Mouse (Mus musculus): ENCODE measurements around the gene Gm31571. TPM values are rescaled to one million over a fixed set of nuclear protein-coding genes. Genes with fewer than 3 reads are reported as not detected.
"Not testable (repeated sequence)": the region's sequence is repeated elsewhere in the genome, so short reads cannot be mapped to it uniquely, and the experiment has no call there.

Gm31571 gene
- not detected in 2 replicates for polyA plus RNA-seq (2015; fragmentation: Nextera tagmentation; extraction: Ambion mirVana)

GRCm38 (mm10) chrY:22051253-22051652, at the start of gene Gm31571:
Gene Gm31571 (minus strand): TSS chrY:22051353.
- H3K4me2 ChIP-seq (ENCODE audit: low read depth, low read length); H3K9ac ChIP-seq (ENCODE audit: low read depth, low read length); H3K27me3 ChIP-seq (replicated peaks; ENCODE audit: control insufficient read depth, insufficient read depth, low read length); H3K27ac ChIP-seq (ENCODE audit: low read length); H3K9me3 ChIP-seq (ENCODE audit: control insufficient read depth, low read length); ATAC-seq; H3K36me3 ChIP-seq (ENCODE audit: control insufficient read depth, insufficient read depth, low read length); H3K4me3 ChIP-seq (ENCODE audit: low read length); H3K4me1 ChIP-seq (ENCODE audit: control insufficient read depth, insufficient read depth, low read length): not testable (repeated sequence)
- WGBS: no CpG with 5 or more reads among the region's 6 CpGs
